Mouse (Mus musculus): ENCODE measurements at regions not wholly inside any gene's neighbourhood (a gene's known extent, or its start where the extent isn't known, plus 50 kb on each side); places are given as distances from the start of the nearest gene placed in this dataset.

DNA sequence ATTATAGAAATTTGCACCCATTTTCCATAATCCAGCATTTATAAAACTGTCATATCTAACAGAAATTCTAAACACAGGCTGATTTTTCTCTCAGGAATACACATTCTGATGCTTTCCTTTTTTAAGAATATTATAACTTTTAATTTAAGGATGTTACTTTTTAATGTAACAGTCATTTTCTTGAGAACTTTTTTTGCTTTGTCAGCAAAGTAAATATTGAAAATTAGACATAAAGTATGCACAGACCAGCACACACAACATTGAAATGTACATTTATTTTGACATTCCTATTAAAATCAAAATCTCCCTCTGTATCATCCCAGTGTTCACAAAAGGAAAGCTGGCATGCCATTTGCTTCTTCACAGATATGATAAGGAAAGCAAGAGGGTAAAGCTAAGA lies 337.0 kb downstream of the Foxa2 start:
- no peak for ATAC-seq (ENCODE audit: insufficient number of reproducible peaks, low FRiP score, low TSS enrichment)

GRCm38 (mm10) chr2:147707156-147707555 lies 339.6 kb downstream of the Foxa2 start:
- ATAC-seq (ENCODE audit: insufficient number of reproducible peaks, low FRiP score, low TSS enrichment), result no peak

GRCm38 (mm10) chr2:147703981-147704380 lies 342.3 kb downstream of the Pax1 start:
- no peak for ATAC-seq (ENCODE audit: insufficient number of reproducible peaks, low FRiP score, low TSS enrichment)

DNA sequence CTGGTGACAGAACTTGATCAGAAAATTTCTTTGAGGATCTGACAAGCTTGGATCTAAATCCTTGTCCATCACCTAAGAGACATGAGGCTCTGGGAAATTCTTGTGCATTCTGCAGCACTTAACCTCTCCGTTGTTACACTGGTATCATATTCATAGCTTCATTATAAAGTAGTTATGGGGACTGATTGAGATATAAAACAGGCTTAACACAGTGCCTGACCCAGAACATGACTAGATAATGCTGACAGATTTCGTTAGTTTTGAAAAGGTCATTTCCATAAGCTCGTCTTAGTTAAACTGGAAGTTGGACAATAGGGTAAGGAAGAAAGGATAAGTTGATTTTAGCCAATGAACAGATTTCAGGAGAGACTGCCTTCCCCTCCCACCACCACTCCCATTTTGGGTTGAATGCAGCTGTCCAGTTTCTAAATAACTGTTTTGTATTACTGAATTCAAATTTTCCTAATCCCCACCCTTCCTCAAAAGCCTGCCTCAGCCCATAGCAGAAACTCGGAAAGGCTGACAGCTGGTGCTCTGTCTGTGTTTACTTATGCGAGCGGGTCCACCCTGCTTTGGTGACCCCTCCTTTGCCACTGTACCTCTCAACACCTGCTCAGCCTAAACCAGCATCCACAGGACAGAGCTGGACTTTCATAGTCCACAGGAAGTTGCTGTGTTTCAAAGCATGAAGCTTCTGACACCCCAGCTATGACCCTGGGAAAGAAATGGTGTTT lies 340.8 kb downstream of the Pax1 start:
- no peak for ATAC-seq (ENCODE audit: insufficient number of reproducible peaks, low FRiP score, low TSS enrichment)

GRCm38 (mm10) chr2:147699524-147700081 lies 337.9 kb downstream of the Pax1 start:
- no peak for ATAC-seq (ENCODE audit: insufficient number of reproducible peaks, low FRiP score, low TSS enrichment)

GRCm38 (mm10) chr2:147691896-147692295 lies 330.2 kb downstream of the Pax1 start:
- ATAC-seq (ENCODE audit: insufficient number of reproducible peaks, low FRiP score, low TSS enrichment), result no peak

GRCm38 (mm10) chr2:147690506-147691208 lies 328.9 kb downstream of the Pax1 start:
- no peak for ATAC-seq (ENCODE audit: insufficient number of reproducible peaks, low FRiP score, low TSS enrichment)

- no peak for ATAC-seq (ENCODE audit: insufficient number of reproducible peaks, low FRiP score, low TSS enrichment)
These were observed 327.0 kb downstream of the Pax1 start for GRCm38 (mm10) chr2:147688742-147689141.

DNA sequence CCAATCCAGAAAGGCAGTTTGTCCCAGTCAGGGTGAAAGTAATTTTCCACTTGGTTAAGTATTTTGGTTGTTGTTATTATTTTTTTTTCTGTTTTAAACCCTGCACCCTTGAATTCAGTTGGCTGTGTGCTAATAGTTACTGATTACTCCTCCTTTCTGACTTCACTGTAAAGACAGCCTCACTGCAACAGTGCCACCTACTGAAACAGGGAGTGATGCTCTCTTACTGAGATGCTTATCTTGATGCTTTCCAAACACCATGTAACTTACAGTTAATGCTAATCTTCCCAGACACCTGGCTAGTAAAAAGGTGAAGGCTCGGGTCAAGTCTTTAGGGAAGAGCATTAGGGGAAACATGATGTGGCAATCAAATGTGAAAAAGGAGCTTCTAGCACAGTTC lies 294.9 kb downstream of the Pax1 start:
- no peak for ATAC-seq (ENCODE audit: insufficient number of reproducible peaks, low FRiP score, low TSS enrichment)

GRCm38 (mm10) chr2:147650229-147650628 lies 288.5 kb downstream of the Pax1 start:
- ATAC-seq (ENCODE audit: insufficient number of reproducible peaks, low FRiP score, low TSS enrichment), result no peak

- no peak for ATAC-seq (ENCODE audit: insufficient number of reproducible peaks, low FRiP score, low TSS enrichment)
These were observed 286.2 kb downstream of the Pax1 start for GRCm38 (mm10) chr2:147647972-147648371.

- no peak for ATAC-seq (ENCODE audit: insufficient number of reproducible peaks, low FRiP score, low TSS enrichment)
These were observed 285.8 kb downstream of the Pax1 start for GRCm38 (mm10) chr2:147647506-147647905.

GRCm38 (mm10) chr2:147637882-147638281 lies 276.2 kb downstream of the Pax1 start:
- no peak for ATAC-seq (ENCODE audit: insufficient number of reproducible peaks, low FRiP score, low TSS enrichment)

GRCm38 (mm10) chr2:147632737-147633136 lies 271.0 kb downstream of the Pax1 start:
- ATAC-seq (ENCODE audit: insufficient number of reproducible peaks, low FRiP score, low TSS enrichment), result no peak

- no peak for ATAC-seq (ENCODE audit: insufficient number of reproducible peaks, low FRiP score, low TSS enrichment)
These were observed 268.0 kb downstream of the Pax1 start for GRCm38 (mm10) chr2:147629716-147630115.

GRCm38 (mm10) chr2:147627096-147627495 lies 265.4 kb downstream of the Pax1 start:
- ATAC-seq (ENCODE audit: insufficient number of reproducible peaks, low FRiP score, low TSS enrichment), result no peak

DNA sequence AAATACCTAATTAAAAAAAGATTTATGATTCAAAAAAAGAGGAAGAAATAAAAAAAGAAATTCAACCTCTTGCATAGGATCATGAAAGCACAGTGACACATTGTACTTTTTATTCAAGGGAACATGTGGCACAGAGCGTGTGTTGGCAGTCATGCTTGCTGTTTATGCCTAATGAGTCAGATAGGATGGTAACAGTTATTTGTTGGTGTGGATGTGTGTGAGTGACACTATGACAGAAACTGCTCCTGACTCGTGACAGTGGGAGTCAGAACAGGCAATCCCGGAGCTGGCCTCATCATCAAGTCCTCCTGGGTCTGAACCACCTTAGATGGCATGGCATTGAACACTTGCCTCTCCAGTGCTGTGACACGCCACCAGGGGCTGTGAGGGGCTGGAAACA lies 261.4 kb downstream of the Pax1 start:
- ATAC-seq (ENCODE audit: insufficient number of reproducible peaks, low FRiP score, low TSS enrichment), result no peak

- ATAC-seq (ENCODE audit: insufficient number of reproducible peaks, low FRiP score, low TSS enrichment), result no peak
These were observed 256.1 kb downstream of the Pax1 start for GRCm38 (mm10) chr2:147617849-147618248.

DNA sequence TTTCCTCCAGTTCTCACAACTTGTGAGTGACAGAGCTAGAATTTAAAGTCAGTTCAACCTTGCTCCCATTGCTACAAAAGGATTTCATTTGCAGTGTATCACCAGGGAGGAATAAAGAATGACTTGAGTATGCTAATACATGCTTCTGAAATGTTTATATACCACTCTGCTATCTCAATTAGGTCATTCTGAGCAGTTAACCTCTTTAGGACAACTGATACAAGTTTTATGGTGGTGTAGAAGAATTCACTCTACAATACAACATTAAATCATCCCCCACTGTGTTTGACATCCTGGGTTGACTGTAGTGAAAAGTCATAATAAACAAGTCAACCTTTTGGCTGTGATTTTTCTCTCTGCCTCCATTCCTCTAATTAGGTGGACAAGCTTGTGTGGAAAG lies 248.6 kb downstream of the Pax1 start:
- ATAC-seq (ENCODE audit: insufficient number of reproducible peaks, low FRiP score, low TSS enrichment), result no peak

DNA sequence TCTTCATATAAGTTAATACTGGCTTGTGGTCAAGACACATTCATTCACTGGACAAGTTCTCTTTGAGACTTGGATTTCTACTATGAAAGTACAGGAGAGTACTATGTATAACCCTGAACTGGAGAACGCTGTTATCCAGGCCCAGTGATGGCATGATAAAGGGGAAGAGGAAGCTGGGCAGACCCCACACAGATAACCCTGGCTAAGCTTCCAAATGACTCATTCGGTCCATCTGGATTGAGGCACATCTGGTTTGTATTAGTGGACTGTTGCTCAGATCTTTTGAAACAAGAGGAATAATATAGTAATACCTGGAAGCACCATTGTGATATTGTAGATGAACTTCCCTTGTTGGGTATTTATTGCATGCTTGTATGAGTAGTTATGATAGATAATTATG lies 239.9 kb downstream of the Pax1 start:
- no peak for ATAC-seq (ENCODE audit: insufficient number of reproducible peaks, low FRiP score, low TSS enrichment)

DNA sequence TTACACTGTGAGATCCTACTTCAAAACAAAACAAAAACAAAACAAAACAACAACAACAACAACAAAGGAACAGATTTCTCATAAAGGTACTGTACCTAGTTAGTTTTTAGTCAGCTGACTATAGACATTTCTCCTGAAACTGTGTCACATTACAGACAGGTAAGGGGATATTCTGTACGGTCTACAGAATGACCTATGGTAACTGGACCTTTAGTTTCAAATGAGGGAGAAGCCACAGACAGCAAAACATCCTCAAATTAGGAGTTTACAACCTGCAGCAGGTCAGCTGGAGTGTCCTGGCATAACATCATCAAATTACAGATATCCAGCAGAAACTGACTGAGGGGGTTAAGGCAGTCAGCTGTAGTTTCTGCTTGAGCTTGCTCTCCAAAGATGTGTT lies 210.7 kb downstream of the Pax1 start:
- no peak for ATAC-seq (ENCODE audit: insufficient number of reproducible peaks, low FRiP score, low TSS enrichment)

DNA sequence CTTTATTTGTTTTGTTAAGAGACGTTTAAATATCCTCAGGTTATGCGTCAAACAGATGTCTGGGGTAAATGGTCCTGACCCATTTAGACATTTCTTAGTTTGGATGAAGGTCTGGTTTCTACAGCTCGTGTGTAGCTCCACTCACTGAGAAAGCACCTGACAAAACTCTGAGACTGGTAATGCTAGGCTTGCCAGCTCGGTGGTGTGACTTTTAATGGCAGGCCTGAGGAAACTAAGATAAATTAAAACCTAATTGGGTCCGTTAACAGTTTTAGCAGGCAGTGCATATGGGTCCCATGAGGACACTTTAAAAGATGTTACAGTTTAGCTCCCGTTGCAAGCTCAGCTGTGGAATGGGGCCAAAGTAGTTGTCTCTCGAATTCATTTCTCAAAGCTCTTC lies 199.5 kb downstream of the Pax1 start:
- no peak for ATAC-seq (ENCODE audit: insufficient number of reproducible peaks, low FRiP score, low TSS enrichment)
